Mouse (Mus musculus) 416B (cell line): Measurements from ENCODE around the gene Gm20696.

Experiments
- DNase-seq: peaks from one replicate; pipeline ENCODE4 v3.0.0; 2011; ENCODE audit warnings: low read depth

The Gm20696 gene

GRCm38 (mm10) chr6:99665457-99666317 lies 910 bp downstream of the Gm20696 start:
- no peak for DNase-seq

- no peak for DNase-seq
These were observed 3.4 kb downstream of the Gm20696 start for GRCm38 (mm10) chr6:99663232-99663631.

GRCm38 (mm10) chr6:99660443-99660842 lies 6.2 kb downstream of the Gm20696 start:
- DNase-seq = no peak

GRCm38 (mm10) chr6:99658586-99658985 lies 8.0 kb downstream of the Gm20696 start:
- DNase-seq = peak; percentile 42

GRCm38 (mm10) chr6:99656088-99656487 lies 10.5 kb downstream of the Gm20696 start:
- DNase-seq = no peak

GRCm38 (mm10) chr6:99655488-99655887 lies 11.1 kb downstream of the Gm20696 start:
- peak; percentile 77 for DNase-seq

- DNase-seq = no peak
These were observed 12.3 kb downstream of the Gm20696 start for GRCm38 (mm10) chr6:99654343-99654742.

- DNase-seq = peak; percentile 45
These were observed 14.3 kb downstream of the Gm20696 start for GRCm38 (mm10) chr6:99652341-99652740.

GRCm38 (mm10) chr6:99649307-99649706 lies 17.3 kb downstream of the Gm20696 start:
- peak; percentile 60 for DNase-seq

- no peak for DNase-seq
These were observed 20.3 kb downstream of the Gm20696 start for GRCm38 (mm10) chr6:99646344-99646743.

GRCm38 (mm10) chr6:99644876-99645275 lies 21.7 kb downstream of the Gm20696 start:
- no peak for DNase-seq

GRCm38 (mm10) chr6:99644386-99644785 lies 22.2 kb downstream of the Gm20696 start:
- DNase-seq = no peak

- DNase-seq = no peak
These were observed 23.0 kb downstream of the Gm20696 start for GRCm38 (mm10) chr6:99643439-99644199.

GRCm38 (mm10) chr6:99637456-99637855 lies 29.1 kb downstream of the Gm20696 start:
- no peak for DNase-seq

- peak; percentile 27 for DNase-seq
These were observed 29.8 kb downstream of the Gm20696 start for GRCm38 (mm10) chr6:99636801-99637200.

- DNase-seq = no peak
These were observed 30.5 kb downstream of the Gm20696 start for GRCm38 (mm10) chr6:99636121-99636520.

GRCm38 (mm10) chr6:99632121-99632980 lies 34.2 kb downstream of the Gm20696 start:
- DNase-seq = no peak

- no peak for DNase-seq
These were observed 35.0 kb downstream of the Gm20696 start for GRCm38 (mm10) chr6:99631637-99632036.

GRCm38 (mm10) chr6:99629726-99630458 lies 36.7 kb downstream of the Gm20696 start:
- no peak for DNase-seq

GRCm38 (mm10) chr6:99626347-99626746 lies 40.2 kb downstream of the Gm20696 start:
- DNase-seq = no peak

- no peak for DNase-seq
These were observed 40.8 kb downstream of the Gm20696 start for GRCm38 (mm10) chr6:99625803-99626202.
